Mouse (Mus musculus): ENCODE data around the gene Phf24.

DNA sequence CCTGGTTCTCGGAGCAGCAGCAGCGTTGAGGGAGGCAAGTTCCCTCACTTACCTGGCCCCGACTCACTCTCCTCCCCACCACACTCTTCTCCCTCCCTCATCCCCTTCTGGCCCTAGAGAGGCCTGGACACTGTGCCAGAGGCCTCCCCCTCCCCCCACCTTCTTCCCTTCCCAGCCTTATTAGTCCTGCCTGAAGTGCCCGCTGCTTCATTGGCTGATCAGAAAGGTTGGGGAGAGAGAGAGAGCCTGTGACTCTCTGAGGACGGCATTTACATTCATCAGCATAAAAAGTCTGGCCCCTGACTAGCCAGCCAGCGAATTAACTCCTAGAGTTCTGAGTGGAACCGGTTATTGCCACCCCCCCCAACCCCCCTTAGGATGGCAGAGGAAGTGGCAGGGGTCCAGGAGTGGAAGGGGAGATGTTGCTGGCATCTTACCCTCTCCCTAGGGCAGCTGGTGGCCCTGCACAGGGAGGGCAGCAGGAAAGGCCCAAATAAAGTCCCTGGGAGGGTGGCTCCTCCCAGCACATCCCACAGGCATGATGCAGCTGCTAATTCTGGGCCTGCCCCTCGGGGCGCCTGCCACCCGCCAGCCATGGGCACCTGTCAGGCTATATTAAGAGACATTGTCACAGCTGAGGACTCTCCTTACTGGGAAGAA is 37.1 kb downstream of the Phf24 start:
- TF ChIP-seq CTCF (IDR thresholded peaks at IDR 0.05; ENCODE audit: extremely low read depth, insufficient read depth, insufficient read length, insufficient replicate concordance) (no peak), POLR2A (IDR thresholded peaks at IDR 0.05; ENCODE audit: low read depth, low read length) (no peak)
